Comparison of ENCODE assay signal across 12 mouse cellular contexts in the genomic region with DNA sequence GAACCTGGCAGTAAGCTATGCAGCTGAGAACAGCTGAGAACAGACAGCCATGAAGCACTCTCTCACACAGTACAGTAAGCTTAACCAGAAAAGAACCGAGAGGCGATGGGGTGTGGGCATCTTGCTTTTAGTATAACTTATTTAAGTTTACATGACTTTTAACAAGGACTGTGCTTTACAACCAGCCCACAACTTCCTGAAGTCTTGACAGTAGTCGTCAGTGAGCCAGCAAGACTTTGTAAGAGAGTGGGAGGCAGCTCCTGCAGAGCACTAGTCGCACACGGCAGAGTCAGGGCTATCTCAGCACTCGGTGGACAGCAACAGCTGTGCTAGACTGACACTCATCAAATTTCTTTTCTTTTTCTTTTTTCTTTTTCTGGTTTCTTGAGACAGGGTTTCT.
"Had no signal": no experiment of that assay in that cellular context is flagged by ENCODE, and none has a peak within 500 bp of the region (broad histone marks: within the 10 kb centered on the region; RNA-seq: fewer than 3 reads in every experiment).

No protein-coding gene starts in this region.

- ATAC-seq: liver, embryonic 12.5 days; midbrain, embryonic 16.5 days had no signal

- H3K9me3 ChIP-seq: limb, embryonic 15.5 days; liver, embryonic 12.5 days; megakaryocyte, embryonic 14.5 days; midbrain, embryonic 12.5 days; stomach, embryonic 15.5 days had no signal

- H3K4me2 ChIP-seq: limb, embryonic 15.5 days; liver, embryonic 12.5 days; lung, embryonic 14.5 days; midbrain, embryonic 12.5 days; stomach, embryonic 15.5 days had no signal

- H3K9ac ChIP-seq: limb, embryonic 15.5 days; liver, embryonic 12.5 days; lung, embryonic 14.5 days; midbrain, embryonic 12.5 days; stomach, embryonic 15.5 days had no signal

- H3K36me3 ChIP-seq: limb, embryonic 15.5 days; liver, embryonic 12.5 days; midbrain, embryonic 12.5 days; stomach, embryonic 15.5 days had no signal

- H3K27ac ChIP-seq: limb, embryonic 15.5 days; liver, embryonic 12.5 days; macrophage; midbrain, embryonic 12.5 days; stomach, embryonic 15.5 days had no signal

- DNase-seq: kidney, adult 9 months; kidney, postnatal 10 days; lung, embryonic 14.5 days; lung, postnatal 10 days; thymus, postnatal 36 days had no signal

- H3K4me3 ChIP-seq: limb, embryonic 15.5 days; liver, embryonic 12.5 days; megakaryocyte, embryonic 14.5 days; midbrain, embryonic 12.5 days; stomach, embryonic 15.5 days had no signal

- H3K27me3 ChIP-seq: limb, embryonic 15.5 days; liver, embryonic 12.5 days; megakaryocyte, embryonic 14.5 days; midbrain, embryonic 12.5 days; stomach, embryonic 15.5 days had no signal

- H3K4me1 ChIP-seq: limb, embryonic 15.5 days; stomach, embryonic 15.5 days had no signal
